Mouse (Mus musculus): ENCODE results near the gene B3galt4. TPM values are rescaled to one million over a fixed set of nuclear protein-coding genes. Genes with fewer than 3 reads are reported as not detected.

B3galt4 gene
- polyA plus RNA-seq, 1 experiment from 2014 or later: 3.8 TPM

GRCm38 (mm10) chr17:33924577-33925283 lies 26.6 kb downstream of the B3galt4 start:
- 79% methylated on average over 10 of the region's 10 CpGs for WGBS
- H3K9me3 ChIP-seq (ENCODE audit: control insufficient read depth, low read length): no peaks in the 10 kb centered on the region
- H3K27me3 ChIP-seq (ENCODE audit: control insufficient read depth, insufficient read depth, low read length): no peaks in the 10 kb centered on the region
- no peak overlapping the region for H3K9ac ChIP-seq (ENCODE audit: low read length)
- no peak overlapping the region for H3K4me2 ChIP-seq (ENCODE audit: low read length)
- no peak overlapping the region for H3K4me3 ChIP-seq (ENCODE audit: control insufficient read depth in 1 of 2, insufficient read depth in 1 of 2, low read depth in 1 of 2, low read length in 2 of 2)
- peaks cover 0 to 7% of the 10 kb centered on the region in 2 experiments; a peak in 3 of 4 replicates for H3K4me1 ChIP-seq (ENCODE audit: control insufficient read depth in 2 of 2, insufficient read depth in 2 of 2, low read length in 2 of 2)
- H3K36me3 ChIP-seq (ENCODE audit: control insufficient read depth, insufficient read depth, low read length): peaks cover 11% of the 10 kb centered on the region
- no peak for ATAC-seq (ENCODE audit: insufficient number of reproducible peaks, insufficient read depth, low FRiP score, low read depth)
- no peak overlapping the region for H3K27ac ChIP-seq (replicated peaks in 1 of 2; ENCODE audit: control insufficient read depth in 1 of 2, insufficient read depth in 1 of 2, low read depth in 2 of 2, low read length in 2 of 2)

- Histone ChIP-seq H3K27ac (replicated peaks in 1 of 2; ENCODE audit: control insufficient read depth in 1 of 2, insufficient read depth in 1 of 2, low read depth in 2 of 2, low read length in 2 of 2) (no peak overlapping the region), H3K9me3 (ENCODE audit: control insufficient read depth, low read length) (no peaks in the 10 kb centered on the region), H3K27me3 (ENCODE audit: control insufficient read depth, insufficient read depth, low read length) (no peaks in the 10 kb centered on the region), H3K4me3 (ENCODE audit: control insufficient read depth in 1 of 2, insufficient read depth in 1 of 2, low read depth in 1 of 2, low read length in 2 of 2) (no peak overlapping the region), H3K4me2 (ENCODE audit: low read length) (no peak overlapping the region), H3K36me3 (ENCODE audit: control insufficient read depth, insufficient read depth, low read length) (peaks cover 15% of the 10 kb centered on the region), H3K9ac (ENCODE audit: low read length) (no peak overlapping the region), H3K4me1 (ENCODE audit: control insufficient read depth in 2 of 2, insufficient read depth in 2 of 2, low read length in 2 of 2) (peaks cover 11 to 17% of the 10 kb centered on the region in 2 experiments)
- ATAC-seq (ENCODE audit: insufficient number of reproducible peaks, insufficient read depth, low FRiP score, low read depth): no peak
- 86% methylated on average over 7 of the region's 7 CpGs for WGBS
These were observed 29.9 kb downstream of the B3galt4 start for GRCm38 (mm10) chr17:33921361-33921760.

GRCm38 (mm10) chr17:33920282-33921097 lies 30.8 kb downstream of the B3galt4 start:
- no peaks in the 10 kb centered on the region for H3K27me3 ChIP-seq (ENCODE audit: control insufficient read depth, insufficient read depth, low read length)
- peak overlapping the region; percentile 76 to 78; a peak in 3 of 4 replicates for H3K27ac ChIP-seq (replicated peaks in 1 of 2; ENCODE audit: control insufficient read depth in 1 of 2, insufficient read depth in 1 of 2, low read depth in 2 of 2, low read length in 2 of 2)
- H3K9ac ChIP-seq (ENCODE audit: low read length): peak overlapping the region; percentile 87
- H3K4me1 ChIP-seq (ENCODE audit: control insufficient read depth in 2 of 2, insufficient read depth in 2 of 2, low read length in 2 of 2): peaks cover 11 to 17% of the 10 kb centered on the region in 2 experiments
- no peak for ATAC-seq (ENCODE audit: insufficient number of reproducible peaks, insufficient read depth, low FRiP score, low read depth)
- H3K36me3 ChIP-seq (ENCODE audit: control insufficient read depth, insufficient read depth, low read length): peaks cover 13% of the 10 kb centered on the region
- under 1% methylated on average over 36 of the region's 36 CpGs for WGBS
- H3K4me3 ChIP-seq (ENCODE audit: control insufficient read depth in 1 of 2, insufficient read depth in 1 of 2, low read depth in 1 of 2, low read length in 2 of 2): peak overlapping the region; percentile 81 to 83
- H3K4me2 ChIP-seq (ENCODE audit: low read length): peak overlapping the region; percentile 99
- H3K9me3 ChIP-seq (ENCODE audit: control insufficient read depth, low read length): no peaks in the 10 kb centered on the region

GRCm38 (mm10) chr17:33919351-33920281 lies 31.7 kb downstream of the B3galt4 start:
- Histone ChIP-seq H3K27me3 (ENCODE audit: control insufficient read depth, insufficient read depth, low read length) (no peaks in the 10 kb centered on the region), H3K9me3 (ENCODE audit: control insufficient read depth, low read length) (no peaks in the 10 kb centered on the region), H3K9ac (ENCODE audit: low read length) (peak overlapping the region; percentile 87), H3K27ac (replicated peaks in 1 of 2; ENCODE audit: control insufficient read depth in 1 of 2, insufficient read depth in 1 of 2, low read depth in 2 of 2, low read length in 2 of 2) (peak overlapping the region; percentile 76 to 78), H3K4me2 (ENCODE audit: low read length) (peak overlapping the region; percentile 99), H3K4me1 (ENCODE audit: control insufficient read depth in 2 of 2, insufficient read depth in 2 of 2, low read length in 2 of 2) (peaks cover 13 to 23% of the 10 kb centered on the region in 2 experiments), H3K36me3 (ENCODE audit: control insufficient read depth, insufficient read depth, low read length) (peaks cover 19% of the 10 kb centered on the region), H3K4me3 (ENCODE audit: control insufficient read depth in 1 of 2, insufficient read depth in 1 of 2, low read depth in 1 of 2, low read length in 2 of 2) (peak overlapping the region; percentile 81 to 83)
- WGBS: under 1% methylated on average over 52 of the region's 52 CpGs
- ATAC-seq (ENCODE audit: insufficient number of reproducible peaks, insufficient read depth, low FRiP score, low read depth): peak; percentile 40; the same call in 1 of the 2 replicates

GRCm38 (mm10) chr17:33918293-33919203 lies 32.7 kb downstream of the B3galt4 start:
- peak overlapping the region; percentile 76 to 78; a peak in 1 of 4 replicates for H3K27ac ChIP-seq (replicated peaks in 1 of 2; ENCODE audit: control insufficient read depth in 1 of 2, insufficient read depth in 1 of 2, low read depth in 2 of 2, low read length in 2 of 2)
- ATAC-seq (ENCODE audit: insufficient number of reproducible peaks, insufficient read depth, low FRiP score, low read depth): no peak
- no peaks in the 10 kb centered on the region for H3K27me3 ChIP-seq (ENCODE audit: control insufficient read depth, insufficient read depth, low read length)
- H3K9ac ChIP-seq (ENCODE audit: low read length): peak overlapping the region; percentile 87
- peak overlapping the region; percentile 81 to 83 for H3K4me3 ChIP-seq (ENCODE audit: control insufficient read depth in 1 of 2, insufficient read depth in 1 of 2, low read depth in 1 of 2, low read length in 2 of 2)
- peaks cover 30% of the 10 kb centered on the region for H3K36me3 ChIP-seq (ENCODE audit: control insufficient read depth, insufficient read depth, low read length)
- H3K4me2 ChIP-seq (ENCODE audit: low read length): peak overlapping the region; percentile 99
- H3K9me3 ChIP-seq (ENCODE audit: control insufficient read depth, low read length): no peaks in the 10 kb centered on the region
- WGBS: 52% methylated on average over 37 of the region's 37 CpGs
- H3K4me1 ChIP-seq (ENCODE audit: control insufficient read depth in 2 of 2, insufficient read depth in 2 of 2, low read length in 2 of 2): peaks cover 13 to 23% of the 10 kb centered on the region in 2 experiments

GRCm38 (mm10) chr17:33917656-33918292 lies 33.5 kb downstream of the B3galt4 start:
- Histone ChIP-seq H3K4me3 (ENCODE audit: control insufficient read depth in 1 of 2, insufficient read depth in 1 of 2, low read depth in 1 of 2, low read length in 2 of 2) (no peak overlapping the region), H3K27me3 (ENCODE audit: control insufficient read depth, insufficient read depth, low read length) (no peaks in the 10 kb centered on the region), H3K36me3 (ENCODE audit: control insufficient read depth, insufficient read depth, low read length) (peaks cover 36% of the 10 kb centered on the region), H3K4me1 (ENCODE audit: control insufficient read depth in 2 of 2, insufficient read depth in 2 of 2, low read length in 2 of 2) (peaks cover 13 to 23% of the 10 kb centered on the region in 2 experiments), H3K27ac (replicated peaks in 1 of 2; ENCODE audit: control insufficient read depth in 1 of 2, insufficient read depth in 1 of 2, low read depth in 2 of 2, low read length in 2 of 2) (no peak overlapping the region), H3K9ac (ENCODE audit: low read length) (no peak overlapping the region), H3K9me3 (ENCODE audit: control insufficient read depth, low read length) (no peaks in the 10 kb centered on the region), H3K4me2 (ENCODE audit: low read length) (no peak overlapping the region)
- no peak for ATAC-seq (ENCODE audit: insufficient number of reproducible peaks, insufficient read depth, low FRiP score, low read depth)
- 86% methylated on average over 17 of the region's 18 CpGs for WGBS
